Mouse (Mus musculus) right cerebral cortex, adult 18-20 months (tissue): ENCODE measurements around the gene Wbp1l.

Experiments used
- DNase-seq: peaks from one replicate; pipeline ENCODE4 v3.0.0; 2022; ENCODE audit warnings: mixed read lengths

The Wbp1l gene

DNA sequence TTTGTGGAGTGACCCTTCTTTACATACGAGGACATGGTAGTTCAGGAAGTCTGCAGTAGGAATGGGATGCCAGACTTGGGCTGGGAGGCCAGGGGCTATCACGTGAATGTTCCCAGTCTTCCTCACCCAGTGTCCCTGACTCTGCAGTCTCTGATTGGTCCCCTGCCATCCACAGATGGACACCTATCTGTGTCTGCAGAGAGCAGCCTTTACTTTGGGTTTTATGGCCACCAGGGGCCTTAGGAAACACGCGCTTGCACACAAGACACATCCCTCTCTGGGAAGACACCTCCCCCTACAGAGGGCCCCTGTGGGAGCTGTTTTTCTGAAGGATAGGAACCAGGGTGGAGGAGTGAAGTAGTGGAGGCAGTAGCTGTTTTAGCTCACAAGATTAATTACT is 62.6 kb downstream of the Wbp1l start:
- no peak for DNase-seq

DNA sequence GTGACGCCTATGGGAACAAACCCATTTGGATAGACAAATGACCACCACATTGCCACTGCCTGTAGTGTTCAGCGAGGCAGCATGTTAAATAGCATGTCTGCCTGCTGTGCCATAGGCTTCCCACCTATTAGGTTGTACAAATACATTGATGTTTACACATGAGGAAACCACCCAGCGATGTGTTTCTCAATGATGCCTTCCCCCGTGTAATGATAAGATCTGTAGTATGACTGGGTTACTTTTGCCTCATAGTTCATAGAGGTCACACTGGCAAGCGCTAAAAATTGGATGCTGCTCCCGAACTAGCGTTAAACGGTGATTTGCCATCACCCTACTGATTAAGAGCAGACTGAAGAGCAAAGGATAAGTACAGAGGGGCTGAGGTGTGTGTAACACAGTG is 63.3 kb downstream of the Wbp1l start:
- DNase-seq: no peak

DNA sequence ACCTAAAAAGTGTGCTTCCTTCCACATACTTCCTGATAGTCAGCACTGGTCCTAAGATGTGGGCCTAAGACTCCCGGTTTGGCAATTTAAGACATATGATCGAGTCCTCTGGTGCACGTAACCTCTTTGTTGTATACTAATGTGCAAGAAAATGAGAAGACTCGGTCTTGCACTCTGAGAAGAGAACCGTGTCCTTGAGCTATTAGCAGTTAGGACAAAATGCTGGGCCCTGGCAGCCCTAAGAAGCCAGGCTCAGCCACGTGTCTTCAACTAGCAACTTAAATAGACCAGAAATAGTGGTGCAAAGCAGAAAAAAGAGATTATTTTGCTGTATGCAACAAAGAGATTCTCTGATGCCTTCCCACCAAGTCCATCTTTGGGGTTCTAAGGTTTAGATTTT is 63.9 kb downstream of the Wbp1l start:
- no peak for DNase-seq

DNA sequence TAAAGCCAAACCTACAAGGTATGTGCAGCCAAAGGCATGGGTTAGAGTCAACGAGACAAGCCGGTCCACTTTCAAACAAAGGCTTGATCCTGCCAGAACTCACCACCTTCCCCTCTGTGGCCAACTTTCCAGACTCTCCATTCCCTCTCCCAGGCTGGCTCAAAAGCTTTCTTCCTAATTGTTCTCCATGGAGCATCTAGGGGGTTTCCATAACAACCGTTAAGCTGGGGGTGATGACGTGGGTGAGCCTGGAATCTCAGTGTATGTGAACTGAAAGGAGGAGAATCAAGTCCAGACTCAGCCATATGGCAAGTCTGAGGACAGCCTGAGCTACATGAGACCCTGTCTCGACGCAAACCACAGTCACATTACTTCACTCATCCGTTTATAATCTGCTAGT is 66.6 kb downstream of the Wbp1l start:
- DNase-seq: peak; percentile 42

DNA sequence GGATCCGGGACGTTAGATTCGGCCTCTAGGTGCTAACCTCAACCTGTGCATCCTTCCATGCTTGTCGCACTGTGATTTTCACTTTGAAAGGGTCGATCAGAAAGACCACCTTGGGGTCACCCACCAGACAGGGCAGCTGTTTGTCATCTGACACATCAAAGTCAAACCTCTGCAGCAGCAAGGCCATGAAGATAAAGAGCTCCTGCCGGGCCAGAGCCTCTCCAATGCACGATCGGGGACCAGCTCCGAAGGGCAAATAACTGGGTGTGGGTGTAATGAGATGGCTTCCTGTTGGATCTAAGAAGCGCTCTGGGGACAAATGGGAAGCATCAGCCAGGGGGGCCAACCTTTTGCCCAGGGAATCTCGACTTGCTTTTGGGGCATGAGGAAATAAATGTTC is 68.4 kb downstream of the Wbp1l start:
- no peak for DNase-seq

DNA sequence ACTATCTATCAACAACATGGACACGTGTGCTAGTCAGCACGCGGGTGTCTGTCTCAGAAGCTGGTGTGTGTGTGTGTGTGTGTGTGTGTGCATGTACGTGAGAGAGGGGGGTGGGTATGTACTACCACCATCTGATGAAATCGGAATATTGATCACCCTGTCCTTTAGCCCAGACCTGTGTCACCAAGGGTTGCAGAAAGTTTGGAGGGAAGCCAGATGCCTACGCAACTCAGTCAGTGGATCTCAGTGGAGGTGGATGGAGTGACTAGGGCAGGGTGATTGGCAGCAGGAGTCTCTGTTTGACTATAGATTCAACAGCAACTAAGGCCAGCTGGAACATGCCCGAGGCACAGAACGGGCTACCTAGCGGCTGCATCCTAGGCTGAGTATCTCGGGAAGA is 69.4 kb downstream of the Wbp1l start:
- DNase-seq: no peak

DNA sequence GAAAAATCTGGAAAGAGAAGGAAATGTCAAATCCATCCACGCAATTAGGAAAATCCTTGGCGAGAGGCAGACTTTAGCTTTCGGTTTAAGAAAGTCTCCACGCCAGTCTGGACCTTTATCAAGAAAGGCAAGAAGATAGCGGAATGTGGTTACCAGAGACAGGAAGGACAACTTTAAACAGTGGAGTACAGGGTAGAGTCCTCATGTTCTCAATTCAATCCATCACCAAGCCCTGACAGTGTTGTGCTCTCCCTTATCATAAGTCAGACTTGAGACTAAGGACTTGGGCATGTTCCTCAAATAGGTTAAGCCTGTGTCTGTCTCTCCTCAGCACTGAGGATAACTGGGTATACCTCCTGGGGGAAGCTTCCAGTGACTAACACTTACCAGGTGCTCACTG is 70.9 kb downstream of the Wbp1l start:
- DNase-seq: no peak

DNA sequence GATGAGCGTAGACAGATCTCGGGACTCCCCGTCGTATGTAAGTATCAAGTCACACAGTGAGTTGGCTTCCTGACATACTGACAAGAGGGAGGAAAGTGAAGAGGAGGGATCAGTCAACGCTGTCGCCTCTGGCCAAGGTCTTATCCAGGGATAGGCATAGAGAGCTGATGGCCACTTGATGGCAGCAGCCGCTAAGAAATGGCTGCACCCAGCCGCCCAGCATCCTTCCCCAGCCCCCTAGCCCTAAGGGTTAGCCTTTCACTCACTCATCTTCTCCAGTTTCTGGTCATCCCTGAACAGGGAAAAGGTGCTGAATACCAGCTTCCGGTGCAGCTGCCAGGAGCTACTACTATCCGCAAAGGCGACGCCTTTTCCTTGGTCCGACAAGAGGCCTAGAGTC is 71.8 kb downstream of the Wbp1l start:
- DNase-seq: peak; percentile 48

DNA sequence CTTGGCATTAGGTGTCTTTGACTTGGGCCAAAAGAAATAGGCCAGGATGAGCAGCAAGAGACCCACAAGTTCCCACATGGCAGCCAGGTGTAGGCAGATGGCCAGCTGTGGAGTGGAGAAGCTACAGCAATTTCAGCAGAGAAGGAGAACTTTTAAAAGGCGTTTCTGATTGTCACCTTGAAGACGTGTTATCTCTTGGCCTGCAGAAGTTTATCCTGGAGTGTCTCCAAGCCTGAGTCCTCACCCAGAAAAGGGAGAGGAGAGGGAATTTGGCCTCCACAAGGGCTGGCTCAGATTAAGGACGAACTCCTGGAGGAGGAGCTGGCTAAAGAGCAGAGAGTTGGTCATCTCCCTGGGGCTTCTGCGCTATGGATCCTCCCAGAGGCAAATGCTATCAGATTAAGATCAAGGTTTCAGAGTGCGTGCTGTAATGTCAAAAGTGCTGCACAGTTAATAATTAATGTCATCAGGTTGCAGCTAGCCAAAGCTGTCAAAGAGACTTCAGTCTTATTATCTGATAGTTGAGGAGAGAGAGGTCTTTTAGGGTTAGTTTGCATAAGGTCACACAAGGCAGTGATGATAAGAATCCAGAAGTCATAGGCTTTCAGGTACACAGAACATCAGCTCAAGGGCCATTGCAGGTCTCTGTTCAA is 74.0 kb downstream of the Wbp1l start, which contains the start of gene Cyp17a1:
TSS of gene Cyp17a1 (minus strand) at position 407 of the 653 bp plus-strand sequence.
- no peak for DNase-seq

DNA sequence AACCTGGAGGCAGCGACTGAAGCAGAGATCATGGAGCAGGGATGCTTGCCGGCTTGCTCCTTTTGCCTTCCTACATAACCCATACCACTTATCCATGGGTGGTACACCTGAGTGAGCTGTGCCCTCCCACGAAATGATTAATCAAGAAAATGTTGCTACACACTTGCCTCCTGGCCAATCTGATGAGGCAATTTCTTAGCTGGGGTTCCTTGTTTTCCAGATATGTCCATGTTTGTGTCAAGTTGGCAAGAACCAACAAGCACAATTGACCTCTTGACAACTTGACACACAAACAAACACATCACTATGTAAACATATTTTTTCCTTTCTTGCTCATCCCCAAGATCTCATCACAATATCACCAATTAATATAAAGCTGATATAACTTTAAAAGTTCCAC is 76.8 kb downstream of the Wbp1l start:
- DNase-seq: no peak

DNA sequence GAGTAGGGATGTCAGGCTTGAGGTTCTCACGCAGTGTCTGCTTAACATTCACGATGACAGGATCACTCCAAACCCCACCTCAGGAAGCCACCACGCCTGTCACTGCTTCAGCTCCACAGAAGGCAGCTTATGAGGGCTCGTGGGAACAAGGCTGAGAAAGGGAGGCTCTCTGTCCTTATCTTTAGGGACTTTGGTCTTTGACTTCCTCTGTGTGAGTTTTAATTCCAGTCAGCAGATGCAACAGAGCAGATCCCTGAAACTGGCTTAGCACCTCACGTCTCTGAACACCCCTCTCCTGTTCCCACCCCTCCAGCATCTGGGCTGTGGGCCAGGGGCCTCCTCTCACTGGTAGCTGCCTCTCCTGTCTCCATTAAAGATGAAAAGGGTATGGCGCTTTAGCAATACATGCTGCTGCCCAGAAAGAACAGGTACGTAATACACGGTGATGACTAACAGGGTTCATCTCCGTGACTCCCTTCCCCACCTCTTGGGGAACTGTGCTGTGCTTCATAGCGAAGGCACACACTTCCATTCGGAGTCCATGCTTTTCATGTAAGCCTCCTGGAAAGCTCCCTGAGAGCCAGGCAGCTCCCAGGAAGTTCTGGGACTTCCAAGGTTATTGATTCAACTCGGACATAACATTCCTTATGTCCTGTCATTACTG is 81.0 kb downstream of the Wbp1l start:
- DNase-seq: no peak

DNA sequence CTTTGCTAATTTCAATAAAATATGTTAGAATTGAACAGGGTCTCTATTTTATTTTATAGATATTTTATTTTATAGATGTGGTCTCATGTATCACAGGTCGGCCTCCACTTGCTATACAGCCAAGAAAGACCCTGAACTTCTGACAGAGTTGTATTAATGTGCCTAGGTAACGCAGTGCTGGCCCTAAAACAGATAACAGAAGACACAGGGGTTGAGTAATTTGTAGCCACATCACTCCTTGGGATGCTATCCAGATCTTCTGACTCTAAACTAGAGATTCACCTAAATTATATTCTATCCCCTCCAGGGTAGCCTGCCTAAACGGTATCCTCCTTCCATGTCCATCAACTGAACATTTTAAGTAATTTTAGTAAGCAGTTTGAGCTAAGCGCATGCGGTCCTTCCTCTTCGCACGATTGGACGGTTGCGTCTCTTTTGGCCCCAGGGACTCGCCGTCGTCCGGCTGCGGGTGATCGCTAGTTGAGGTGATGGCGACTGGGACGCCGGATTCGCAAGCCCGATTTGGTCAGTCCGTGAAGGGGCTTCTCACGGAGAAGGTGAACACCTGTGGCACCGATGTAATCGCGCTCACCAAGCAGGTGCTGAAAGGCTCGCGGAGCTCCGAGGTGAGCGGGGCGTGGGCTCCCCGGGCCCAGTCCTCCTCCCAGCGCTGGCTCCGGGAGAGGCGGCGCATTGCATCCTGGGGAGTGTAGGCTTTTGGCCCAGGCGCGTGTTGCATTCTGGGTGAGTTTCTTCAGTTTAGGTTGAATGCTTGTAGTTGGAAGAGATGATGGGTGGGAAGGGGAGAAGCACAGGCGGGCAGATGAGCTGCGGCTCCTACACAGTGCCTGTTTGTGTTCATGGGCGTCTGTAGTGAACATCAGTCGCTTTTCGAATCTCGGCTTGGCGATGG is 90.8 kb downstream of the Wbp1l start, which contains the start of gene Borcs7:
TSS of gene Borcs7 (plus strand) at position 447 of the 913 bp plus-strand sequence.
- peak; percentile 95 for DNase-seq

DNA sequence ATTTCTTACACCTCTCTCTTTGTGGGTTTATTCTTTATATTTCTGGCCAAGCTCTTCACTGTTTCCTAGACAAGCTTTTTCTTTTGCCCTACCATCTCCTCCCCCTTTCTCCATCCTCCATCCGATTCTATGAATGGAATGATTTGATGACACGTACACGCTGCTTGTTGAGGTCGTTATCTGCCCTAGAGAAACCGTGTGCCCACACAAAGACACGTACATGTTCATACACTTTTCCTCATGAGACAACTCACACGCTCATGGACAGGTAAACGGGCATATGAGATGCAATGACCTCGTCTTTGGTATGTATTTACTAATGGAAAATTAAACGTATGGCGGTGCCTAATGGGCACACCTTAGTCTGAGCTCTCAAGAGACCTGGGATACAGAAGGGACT is 91.5 kb downstream of the Wbp1l start:
- no peak for DNase-seq

DNA sequence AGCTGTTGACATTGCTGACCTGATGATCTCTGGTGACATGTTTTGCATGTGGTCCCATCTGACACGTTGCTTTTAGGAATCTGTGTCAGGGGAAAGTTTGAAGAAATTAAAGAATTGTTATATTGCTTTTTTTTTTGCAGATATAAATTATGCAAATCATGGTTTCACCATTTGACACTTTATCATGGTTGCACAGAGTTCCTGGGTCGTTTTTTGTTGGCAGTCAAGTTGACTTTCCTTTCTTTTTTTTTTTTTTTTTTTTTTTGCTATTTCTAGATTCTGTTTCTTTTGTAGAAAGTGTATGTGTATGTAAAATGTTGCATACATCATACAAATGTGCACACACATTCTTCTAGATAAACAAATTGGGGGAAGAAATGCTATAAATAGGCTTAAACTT is 92.2 kb downstream of the Wbp1l start:
- DNase-seq: no peak

DNA sequence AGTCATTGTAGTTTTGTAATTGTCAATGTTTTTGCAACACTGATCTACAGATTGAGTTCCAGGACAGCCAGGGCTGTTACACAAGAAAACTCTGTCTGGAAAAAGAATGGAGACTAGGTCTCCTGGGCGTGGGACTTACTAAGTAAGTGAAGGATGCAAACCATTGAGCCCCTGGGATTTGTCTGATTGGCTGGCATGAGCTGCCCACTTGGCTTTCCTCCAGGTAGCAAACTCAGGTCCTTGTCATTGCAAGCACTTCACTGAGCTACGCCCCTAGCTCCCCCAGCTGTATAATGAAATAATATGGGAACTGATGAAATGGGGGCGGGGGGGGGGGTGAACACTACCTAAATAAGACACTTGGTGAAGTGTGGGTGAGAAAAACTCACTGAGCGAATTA is 94.3 kb downstream of the Wbp1l start:
- no peak for DNase-seq

DNA sequence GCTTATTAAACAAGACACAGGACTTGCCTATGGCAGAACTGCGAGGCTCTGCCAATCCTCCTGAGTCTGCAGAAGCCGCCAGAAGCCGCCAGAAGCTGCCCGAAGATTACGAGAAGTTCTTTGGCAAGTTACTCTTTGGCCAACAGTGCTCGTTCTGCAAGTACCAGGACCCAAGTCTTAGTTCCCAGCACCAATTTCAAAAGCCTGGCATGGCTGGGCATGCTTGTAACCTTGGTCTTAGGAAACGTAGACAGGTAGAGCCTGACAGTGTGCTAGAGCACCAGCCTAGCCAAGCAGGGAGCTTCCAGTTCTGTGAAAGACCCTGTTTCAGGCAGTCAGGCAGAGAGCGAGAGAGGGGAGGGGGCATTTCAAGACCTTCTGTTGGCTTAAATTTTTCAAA is 97.6 kb downstream of the Wbp1l start:
- DNase-seq: no peak

DNA sequence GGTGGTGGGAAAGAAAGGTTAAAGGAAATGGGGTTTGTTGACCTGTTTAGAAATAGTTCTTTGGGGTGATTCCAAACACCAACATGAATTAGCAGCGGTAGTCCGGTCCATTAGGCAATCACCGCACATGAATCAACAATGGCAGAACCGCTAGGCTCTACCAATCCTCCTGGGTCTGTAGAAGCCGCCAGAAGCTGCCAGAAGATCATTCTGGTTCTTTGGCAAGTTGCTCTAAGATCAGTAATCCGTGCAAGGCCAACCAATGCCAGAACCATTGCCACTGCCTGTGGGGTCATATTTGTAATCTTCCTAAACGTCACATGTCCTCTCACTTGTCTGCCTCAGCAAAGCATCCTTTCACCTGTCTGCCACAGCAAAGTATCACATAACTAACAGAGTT is 98.1 kb downstream of the Wbp1l start:
- DNase-seq: no peak

DNA sequence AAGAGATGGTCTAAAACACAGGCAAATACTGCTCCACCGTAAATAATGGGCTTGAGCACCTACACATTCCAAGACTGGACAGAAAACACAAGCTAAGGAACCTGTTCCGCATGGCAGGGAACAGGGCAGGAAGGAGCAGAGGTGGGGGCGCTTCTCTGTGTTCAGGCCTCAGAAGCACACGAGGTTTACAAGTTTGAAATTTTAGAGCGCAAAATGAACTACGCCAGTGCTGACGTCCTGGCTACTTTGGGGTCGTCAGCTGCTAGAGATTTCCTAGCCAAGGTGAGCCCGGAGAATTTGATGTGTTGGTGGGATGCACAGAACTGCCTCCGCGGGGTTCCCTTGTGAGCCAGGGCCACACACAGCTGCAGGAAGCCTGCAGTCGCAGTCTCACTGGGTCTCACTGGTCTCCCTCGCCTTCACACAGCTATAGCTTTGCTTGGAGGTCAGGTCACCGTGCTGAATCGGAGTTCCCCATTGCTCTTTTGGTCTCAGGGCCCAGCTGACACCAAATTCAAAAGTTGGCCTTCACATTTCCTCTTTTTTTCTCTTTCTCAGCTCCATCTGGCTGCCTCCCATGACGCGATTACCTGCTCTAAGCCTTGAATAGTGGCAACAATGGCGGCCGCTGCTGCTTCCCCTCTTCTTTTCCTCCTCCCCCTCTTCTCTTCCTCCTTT is 99.1 kb downstream of the Wbp1l start:
- no peak for DNase-seq

DNA sequence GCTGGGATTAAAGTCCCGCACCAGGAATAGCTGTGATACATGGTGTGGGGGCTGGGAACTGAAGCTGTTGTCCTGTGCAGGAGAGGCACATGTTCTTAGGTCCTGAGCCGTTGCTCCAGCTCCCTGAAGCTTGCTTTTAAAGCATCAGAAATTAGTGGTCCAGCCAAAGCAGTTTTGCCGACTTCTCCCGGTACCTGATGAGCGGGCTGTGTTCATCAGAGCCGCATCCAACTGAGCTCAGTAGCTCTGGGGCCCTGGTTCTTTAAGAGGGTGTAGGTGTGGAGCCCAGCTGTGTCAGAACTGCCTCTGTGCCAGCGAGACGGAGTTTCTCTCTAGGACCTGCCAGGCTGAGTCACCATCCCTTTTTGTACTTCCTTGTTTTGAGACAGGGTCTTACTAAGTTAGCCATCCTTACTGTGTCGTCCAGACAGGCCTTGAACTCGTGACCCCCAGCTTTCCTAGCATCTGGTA is 100.2 kb downstream of the Wbp1l start:
- DNase-seq: peak; percentile 42

DNA sequence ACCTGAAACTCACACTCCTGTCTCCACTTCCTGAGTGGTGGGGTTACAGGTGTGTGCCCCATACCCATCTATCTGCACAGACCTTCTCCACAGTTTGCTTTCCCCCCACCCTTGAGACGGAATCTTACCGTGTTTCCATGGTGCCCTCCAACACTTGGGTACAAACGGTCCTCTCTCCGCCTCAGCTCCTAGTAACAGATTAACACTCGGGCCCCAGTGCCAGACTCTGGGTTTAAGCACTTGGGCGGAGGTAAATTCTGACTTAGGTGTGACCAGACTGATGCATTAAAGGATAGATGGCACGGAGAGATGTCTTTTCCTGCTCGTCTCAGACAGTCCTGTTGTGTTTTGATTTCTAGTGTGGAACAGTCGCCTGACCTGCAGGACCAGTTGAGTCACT is 102.3 kb downstream of the Wbp1l start:
- DNase-seq: no peak

DNA sequence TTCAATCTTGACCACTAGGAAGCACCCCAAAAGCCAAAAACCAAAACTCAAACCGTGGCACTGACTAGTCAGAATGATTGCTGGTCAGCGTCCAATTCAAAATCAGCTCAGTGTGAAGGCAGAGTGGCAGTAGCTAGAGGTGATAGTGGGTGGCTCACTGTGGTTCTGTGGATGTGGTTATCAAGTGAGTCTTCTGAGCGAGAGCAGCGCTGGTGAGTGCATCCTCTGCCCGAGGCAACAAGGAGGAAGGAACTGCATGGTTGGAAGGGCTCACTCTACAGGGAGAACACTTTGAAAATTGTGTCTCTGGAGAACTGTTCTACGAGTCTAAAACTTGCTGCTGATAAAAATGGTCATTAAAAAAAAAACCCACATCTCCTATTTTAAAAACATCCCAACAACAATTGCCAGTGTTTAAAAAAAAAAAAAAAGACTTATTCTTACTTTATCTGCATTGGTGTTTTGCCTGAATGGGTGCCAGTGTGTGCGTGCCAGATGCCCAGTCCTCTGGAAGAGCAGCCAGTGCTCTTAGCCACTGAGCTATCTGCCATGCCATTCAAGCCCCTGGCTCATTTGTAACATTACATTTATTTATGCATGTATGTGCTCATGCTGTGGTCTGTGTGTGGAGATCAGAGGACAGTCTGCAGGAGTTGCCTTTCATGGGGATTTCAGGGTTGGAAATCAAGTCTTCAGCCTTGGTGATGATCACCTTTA is 107.1 kb downstream of the Wbp1l start:
- no peak for DNase-seq
